12 mouse cellular contexts compared by ENCODE assay signal in the genomic region with DNA sequence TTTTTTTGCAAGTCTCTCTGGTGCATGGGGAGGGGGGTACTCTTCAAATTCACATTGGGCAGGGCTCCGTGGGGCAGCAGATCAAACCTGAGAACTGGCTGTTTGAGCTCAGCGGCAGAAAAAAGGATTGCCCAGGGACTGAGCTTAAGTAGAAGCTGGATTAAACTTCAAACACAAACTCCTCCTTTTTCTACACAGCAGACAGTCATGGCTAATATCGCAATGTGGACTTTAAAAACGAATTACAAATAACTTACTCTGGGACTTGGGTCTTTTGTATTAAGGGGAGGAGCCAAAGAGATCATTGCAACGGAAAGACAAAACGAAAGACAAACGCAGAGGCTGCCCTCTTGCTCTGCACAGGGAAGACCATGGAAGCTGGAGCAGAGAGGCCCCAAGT.
DNase-seq lines count a peak whose midpoint lies in the region; ATAC-seq and TF ChIP-seq lines count a peak whose summit lies in the region.
"Had no signal": no experiment of that assay in that cellular context is flagged by ENCODE, and none has a peak within 500 bp of the region (broad histone marks: within the 10 kb centered on the region; RNA-seq: fewer than 3 reads in every experiment).

No protein-coding gene starts in this region.

- H3K9me3 ChIP-seq in kidney, embryonic 14.5 days (ENCODE audit: control insufficient read depth, low read length), result no peaks in the 10 kb centered on the region
- no peaks in the 10 kb centered on the region for H3K9me3 ChIP-seq in embryonic facial prominence, embryonic 11.5 days (replicated peaks; ENCODE audit: control insufficient read depth, low read length)
- H3K9me3 ChIP-seq in embryonic facial prominence, embryonic 15.5 days (replicated peaks), result no peaks in the 10 kb centered on the region
- H3K9me3 ChIP-seq in limb, embryonic 14.5 days (ENCODE audit: control insufficient read depth, low read length), result no peaks in the 10 kb centered on the region

- no peaks in the 10 kb centered on the region for H3K36me3 ChIP-seq in kidney, embryonic 14.5 days (ENCODE audit: control insufficient read depth, insufficient read depth, low read length)
- H3K36me3 ChIP-seq in embryonic facial prominence, embryonic 11.5 days (replicated peaks; ENCODE audit: control insufficient read depth, insufficient read depth, low read depth, low read length), result no peaks in the 10 kb centered on the region
- H3K36me3 ChIP-seq in embryonic facial prominence, embryonic 15.5 days, result no peaks in the 10 kb centered on the region
- no peaks in the 10 kb centered on the region for H3K36me3 ChIP-seq in limb, embryonic 14.5 days (ENCODE audit: control insufficient read depth, insufficient read depth, low read length)

- H3K27me3 ChIP-seq in kidney, embryonic 14.5 days (ENCODE audit: control insufficient read depth, insufficient read depth, low read length), result no peaks in the 10 kb centered on the region
- H3K27me3 ChIP-seq in embryonic facial prominence, embryonic 11.5 days (ENCODE audit: control insufficient read depth, insufficient read depth, low read length), result no peaks in the 10 kb centered on the region
- H3K27me3 ChIP-seq in embryonic facial prominence, embryonic 15.5 days, result no peaks in the 10 kb centered on the region
- no peaks in the 10 kb centered on the region for H3K27me3 ChIP-seq in limb, embryonic 14.5 days (ENCODE audit: control insufficient read depth, insufficient read depth, low read length)

- no peak for DNase-seq in kidney, adult 18-20 months
- DNase-seq in embryonic facial prominence, embryonic 11.5 days (ENCODE audit: low spot score), result no peak
- no peak for DNase-seq in limb, embryonic 14.5 days (ENCODE audit: low spot score)
- no peak for DNase-seq in cerebellum, postnatal 14 days
- DNase-seq: kidney, postnatal 10 days; lung, postnatal 36 days; right cerebral cortex, postnatal 4 days had no signal

- no peak for ATAC-seq in kidney, embryonic 14.5 days (ENCODE audit: low FRiP score, low TSS enrichment)
- ATAC-seq in embryonic facial prominence, embryonic 11.5 days (replicated peaks; ENCODE audit: insufficient number of reproducible peaks, low FRiP score, low TSS enrichment, low read depth), result no peak
- ATAC-seq in embryonic facial prominence, embryonic 15.5 days (ENCODE audit: insufficient number of reproducible peaks, low FRiP score, low TSS enrichment, low read depth), result no peak
- ATAC-seq in limb, embryonic 14.5 days (ENCODE audit: low FRiP score, low read depth), result no peak
- no peak for ATAC-seq in frontal cortex, adult (ENCODE audit: low TSS enrichment)

- H3K27ac ChIP-seq in kidney, embryonic 14.5 days (ENCODE audit: low read depth, low read length), result no peak overlapping the region
- H3K27ac ChIP-seq in embryonic facial prominence, embryonic 11.5 days (replicated peaks; ENCODE audit: low read depth, low read length), result peak overlapping the region; percentile 73
- H3K27ac ChIP-seq in embryonic facial prominence, embryonic 15.5 days (replicated peaks), result peak overlapping the region; percentile 68
- peak overlapping the region; percentile 75 for H3K27ac ChIP-seq in limb, embryonic 14.5 days (replicated peaks; ENCODE audit: low read depth, low read length)
- H3K27ac ChIP-seq: left cerebral cortex, adult 2 months had no signal

- no peak overlapping the region for H3K4me3 ChIP-seq in kidney, embryonic 14.5 days (ENCODE audit: low read length)
- H3K4me3 ChIP-seq in embryonic facial prominence, embryonic 11.5 days (ENCODE audit: low read depth, low read length), result no peak overlapping the region
- no peak overlapping the region for H3K4me3 ChIP-seq in embryonic facial prominence, embryonic 15.5 days (replicated peaks)
- H3K4me3 ChIP-seq in limb, embryonic 14.5 days (replicated peaks; ENCODE audit: low read length), result no peak overlapping the region
- H3K4me3 ChIP-seq: erythroblast, embryonic 14.5 days; left cerebral cortex, adult 2 months had no signal

- H3K4me2 ChIP-seq in kidney, embryonic 14.5 days (replicated peaks; ENCODE audit: low read depth, low read length), result peak overlapping the region; percentile 17; the same call in 1 of the 2 replicates
- peak overlapping the region; percentile 16; the same call in 1 of the 2 replicates for H3K4me2 ChIP-seq in embryonic facial prominence, embryonic 11.5 days (ENCODE audit: low read depth, low read length)
- peak overlapping the region; percentile 34 for H3K4me2 ChIP-seq in embryonic facial prominence, embryonic 15.5 days (replicated peaks)
- H3K4me2 ChIP-seq in limb, embryonic 14.5 days (replicated peaks; ENCODE audit: low read depth, low read length, severe bottlenecking), result peak overlapping the region; percentile 36

- peaks cover 16% of the 10 kb centered on the region for H3K4me1 ChIP-seq in kidney, embryonic 14.5 days (ENCODE audit: control insufficient read depth, insufficient read depth, low read length)
- peaks cover 11% of the 10 kb centered on the region for H3K4me1 ChIP-seq in embryonic facial prominence, embryonic 11.5 days (ENCODE audit: control insufficient read depth, insufficient read depth, low read length)
- peaks cover 40% of the 10 kb centered on the region for H3K4me1 ChIP-seq in embryonic facial prominence, embryonic 15.5 days
- peaks cover 33% of the 10 kb centered on the region for H3K4me1 ChIP-seq in limb, embryonic 14.5 days (ENCODE audit: control insufficient read depth, insufficient read depth, low read length)

- TF ChIP-seq POLR2A in limb, embryonic 14.5 days (IDR thresholded peaks at IDR 0.05; ENCODE audit: borderline replicate concordance, extremely low read depth, insufficient read depth, insufficient read length), result no peak

- WGBS in kidney, embryonic 14.5 days, result 18% methylated on average over 7 of the region's 7 CpGs
- WGBS in embryonic facial prominence, embryonic 11.5 days, result 8% methylated on average over 7 of the region's 7 CpGs
- WGBS in embryonic facial prominence, embryonic 15.5 days, result 15% methylated on average over 7 of the region's 7 CpGs
- WGBS in limb, embryonic 14.5 days, result 14% methylated on average over 7 of the region's 7 CpGs

- H3K9ac ChIP-seq in kidney, embryonic 14.5 days (ENCODE audit: low read depth, low read length), result peak overlapping the region; percentile 23; the same call in 1 of the 2 replicates
- peak overlapping the region; percentile 44 for H3K9ac ChIP-seq in embryonic facial prominence, embryonic 11.5 days (replicated peaks; ENCODE audit: low read length)
- no peak overlapping the region for H3K9ac ChIP-seq in embryonic facial prominence, embryonic 15.5 days
- peak overlapping the region; percentile 38 for H3K9ac ChIP-seq in limb, embryonic 14.5 days (ENCODE audit: low read depth, low read length, severe bottlenecking)
